Mouse (Mus musculus): ENCODE measurements around the gene Sugp1. TPM values are rescaled to one million over a fixed set of nuclear protein-coding genes. Genes with fewer than 3 reads are reported as not detected.
A peak's percentile ranks its signal among the peaks of the same experiment; 100 is the strongest.

The Sugp1 gene
- polyA plus RNA-seq, 1 experiment = 34.5 TPM

- H3K36me3 ChIP-seq (ENCODE audit: control insufficient read depth, insufficient read depth, low read length) = no peaks in the 10 kb centered on the region
- TF ChIP-seq POLR2A (IDR thresholded peaks at IDR 0.05; ENCODE audit: control insufficient read depth, low read depth, low read length) (no peak), CTCF (IDR thresholded peaks at IDR 0.05; ENCODE audit: control insufficient read depth, insufficient read depth, insufficient replicate concordance, low read depth, low read length) (no peak)
- no peak overlapping the region for H3K27ac ChIP-seq (ENCODE audit: control insufficient read depth, insufficient read depth, low read depth, low read length)
- peaks cover 19% of the 10 kb centered on the region for H3K4me1 ChIP-seq (ENCODE audit: control insufficient read depth, insufficient read depth, low read length)
- H3K4me3 ChIP-seq (ENCODE audit: control insufficient read depth, low read depth, low read length) = no peak overlapping the region
- no peaks in the 10 kb centered on the region for H3K27me3 ChIP-seq (ENCODE audit: control insufficient read depth, insufficient read depth, low read length)
Observed at GRCm38 (mm10) chr8:70089296-70089960, 46.8 kb downstream of the Sugp1 start.

DNA sequence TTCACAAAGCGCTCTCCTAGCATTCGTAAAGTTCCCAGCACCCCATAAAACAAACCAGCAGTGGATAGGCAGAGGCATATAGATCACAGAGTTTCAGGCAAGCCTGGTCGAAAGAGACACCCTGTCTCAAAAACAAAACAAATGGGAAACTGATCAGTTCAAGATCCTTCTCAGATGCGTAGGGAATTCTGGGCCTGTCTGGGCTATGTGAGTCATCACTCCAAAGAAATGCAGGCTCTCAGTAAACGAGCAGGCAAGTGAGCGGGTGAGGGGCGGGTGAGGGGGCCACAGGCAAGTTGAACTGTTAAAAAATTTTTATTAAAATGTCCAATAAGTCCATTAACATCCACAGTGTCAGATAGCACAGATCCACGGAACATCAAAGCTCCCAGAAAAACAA lies 50.2 kb downstream of the Sugp1 start:
- TF ChIP-seq POLR2A (IDR thresholded peaks at IDR 0.05; ENCODE audit: control insufficient read depth, low read depth, low read length) = no peak
- no peak for TF ChIP-seq CTCF (IDR thresholded peaks at IDR 0.05; ENCODE audit: control insufficient read depth, insufficient read depth, insufficient replicate concordance, low read depth, low read length)
- H3K27me3 ChIP-seq (ENCODE audit: control insufficient read depth, insufficient read depth, low read length) = no peaks in the 10 kb centered on the region
- no peak overlapping the region for H3K27ac ChIP-seq (ENCODE audit: control insufficient read depth, insufficient read depth, low read depth, low read length)
- no peak overlapping the region for H3K4me3 ChIP-seq (ENCODE audit: control insufficient read depth, low read depth, low read length)
- no peaks in the 10 kb centered on the region for H3K36me3 ChIP-seq (ENCODE audit: control insufficient read depth, insufficient read depth, low read length)
- peaks cover 10% of the 10 kb centered on the region for H3K4me1 ChIP-seq (ENCODE audit: control insufficient read depth, insufficient read depth, low read length)

DNA sequence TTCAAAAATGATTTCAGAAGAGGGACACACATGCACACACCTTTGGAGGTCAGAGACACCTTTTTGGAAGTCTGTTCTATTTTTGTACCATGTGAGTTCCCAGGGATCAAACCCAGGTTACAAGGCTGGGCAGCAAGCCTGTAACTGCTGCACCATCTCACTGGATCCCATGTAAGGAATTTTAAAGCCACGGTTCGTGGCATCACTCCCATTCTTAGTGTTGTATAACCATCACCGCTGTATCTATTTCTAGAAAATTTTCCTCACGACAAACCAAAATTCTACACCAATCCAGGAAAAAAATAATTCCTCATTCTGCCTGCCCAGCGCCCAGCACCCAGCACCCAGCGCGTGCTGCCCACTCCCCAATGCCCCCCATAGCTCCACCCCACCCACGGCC lies 56.7 kb downstream of the Sugp1 start:
- Histone ChIP-seq H3K4me1 (ENCODE audit: control insufficient read depth, insufficient read depth, low read length) (no peaks in the 10 kb centered on the region), H3K27me3 (ENCODE audit: control insufficient read depth, insufficient read depth, low read length) (no peaks in the 10 kb centered on the region), H3K4me3 (ENCODE audit: control insufficient read depth, low read depth, low read length) (no peak overlapping the region), H3K36me3 (ENCODE audit: control insufficient read depth, insufficient read depth, low read length) (no peaks in the 10 kb centered on the region), H3K27ac (ENCODE audit: control insufficient read depth, insufficient read depth, low read depth, low read length) (no peak overlapping the region)
- TF ChIP-seq CTCF (IDR thresholded peaks at IDR 0.05; ENCODE audit: control insufficient read depth, insufficient read depth, insufficient replicate concordance, low read depth, low read length) (no peak), POLR2A (IDR thresholded peaks at IDR 0.05; ENCODE audit: control insufficient read depth, low read depth, low read length) (no peak)

DNA sequence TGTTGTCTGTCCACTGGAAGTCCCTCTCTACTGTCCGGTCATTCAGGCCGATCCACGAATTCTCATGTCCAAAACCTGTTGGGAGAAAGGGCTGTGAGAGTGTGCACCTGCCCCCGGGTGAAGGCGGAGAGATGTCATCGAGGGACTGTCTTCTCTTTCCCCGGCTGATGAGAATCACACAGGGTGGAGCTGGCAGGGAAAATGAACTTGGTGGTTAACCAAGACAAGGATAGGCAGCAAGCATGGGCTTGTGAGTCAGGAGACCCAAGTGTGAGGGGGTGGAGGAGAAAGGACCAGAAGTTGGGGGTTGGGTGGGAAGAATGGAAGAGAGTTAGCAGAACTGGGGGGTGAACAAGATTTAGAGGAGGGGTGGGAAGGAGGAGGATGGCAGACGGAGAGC lies 57.6 kb downstream of the Sugp1 start:
- no peaks in the 10 kb centered on the region for H3K36me3 ChIP-seq (ENCODE audit: control insufficient read depth, insufficient read depth, low read length)
- no peak overlapping the region for H3K4me3 ChIP-seq (ENCODE audit: control insufficient read depth, low read depth, low read length)
- no peak overlapping the region for H3K27ac ChIP-seq (ENCODE audit: control insufficient read depth, insufficient read depth, low read depth, low read length)
- TF ChIP-seq CTCF (IDR thresholded peaks at IDR 0.05; ENCODE audit: control insufficient read depth, insufficient read depth, insufficient replicate concordance, low read depth, low read length) (no peak), POLR2A (IDR thresholded peaks at IDR 0.05; ENCODE audit: control insufficient read depth, low read depth, low read length) (no peak)
- no peaks in the 10 kb centered on the region for H3K27me3 ChIP-seq (ENCODE audit: control insufficient read depth, insufficient read depth, low read length)
- no peaks in the 10 kb centered on the region for H3K4me1 ChIP-seq (ENCODE audit: control insufficient read depth, insufficient read depth, low read length)

DNA sequence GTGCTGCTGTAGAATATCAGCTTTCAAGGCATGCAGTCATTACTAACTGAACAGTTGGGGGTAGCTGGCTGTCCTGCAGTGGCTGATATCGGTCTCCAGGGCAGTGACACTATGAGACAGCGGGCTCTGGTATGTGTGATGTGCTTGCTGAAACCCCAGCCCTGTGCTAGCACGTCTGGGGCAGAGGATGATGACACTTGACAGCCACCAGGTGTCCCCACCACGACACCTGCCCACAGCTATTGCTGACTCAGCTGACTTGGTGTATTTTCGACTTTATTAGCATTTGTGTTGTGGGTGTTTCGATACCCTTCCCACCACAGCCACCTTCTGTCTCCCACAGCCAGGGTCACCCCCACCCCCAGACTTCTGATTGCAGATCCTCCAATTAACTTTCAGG lies 61.9 kb downstream of the Sugp1 start:
- Histone ChIP-seq H3K4me1 (ENCODE audit: control insufficient read depth, insufficient read depth, low read length) (no peaks in the 10 kb centered on the region), H3K36me3 (ENCODE audit: control insufficient read depth, insufficient read depth, low read length) (no peaks in the 10 kb centered on the region), H3K27ac (ENCODE audit: control insufficient read depth, insufficient read depth, low read depth, low read length) (no peak overlapping the region), H3K27me3 (ENCODE audit: control insufficient read depth, insufficient read depth, low read length) (no peaks in the 10 kb centered on the region), H3K4me3 (ENCODE audit: control insufficient read depth, low read depth, low read length) (no peak overlapping the region)
- TF ChIP-seq CTCF (IDR thresholded peaks at IDR 0.05; ENCODE audit: control insufficient read depth, insufficient read depth, insufficient replicate concordance, low read depth, low read length) (peak; percentile 43; the same call in 1 of the 2 replicates), POLR2A (IDR thresholded peaks at IDR 0.05; ENCODE audit: control insufficient read depth, low read depth, low read length) (no peak)

- Histone ChIP-seq H3K27me3 (ENCODE audit: control insufficient read depth, insufficient read depth, low read length) (no peaks in the 10 kb centered on the region), H3K27ac (ENCODE audit: control insufficient read depth, insufficient read depth, low read depth, low read length) (no peak overlapping the region), H3K4me1 (ENCODE audit: control insufficient read depth, insufficient read depth, low read length) (no peaks in the 10 kb centered on the region), H3K4me3 (ENCODE audit: control insufficient read depth, low read depth, low read length) (no peak overlapping the region), H3K36me3 (ENCODE audit: control insufficient read depth, insufficient read depth, low read length) (no peaks in the 10 kb centered on the region)
- TF ChIP-seq CTCF (IDR thresholded peaks at IDR 0.05; ENCODE audit: control insufficient read depth, insufficient read depth, insufficient replicate concordance, low read depth, low read length) = no peak
- no peak for TF ChIP-seq POLR2A (IDR thresholded peaks at IDR 0.05; ENCODE audit: control insufficient read depth, low read depth, low read length)
Observed at GRCm38 (mm10) chr8:70104922-70105321, 62.3 kb downstream of the Sugp1 start.

DNA sequence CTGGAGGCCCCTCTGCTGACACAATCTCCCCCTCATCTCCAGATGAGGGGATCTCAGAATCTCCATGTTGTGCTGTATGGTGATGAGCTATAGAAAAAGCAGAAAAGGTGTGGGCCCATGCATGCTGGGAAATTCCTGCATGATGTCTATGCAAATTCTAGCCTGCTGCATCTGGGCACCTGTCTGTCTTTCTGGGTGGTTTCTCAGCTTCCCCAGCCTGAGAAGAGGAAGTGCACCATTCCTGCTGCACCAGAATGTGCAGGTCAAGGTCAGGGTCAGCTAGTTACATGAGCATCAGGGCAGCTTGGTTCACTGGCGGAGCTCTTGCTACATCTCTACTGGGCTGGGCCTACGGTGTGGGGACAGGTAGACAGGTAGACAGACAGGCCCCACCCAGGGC lies 67.8 kb downstream of the Sugp1 start:
- no peak for TF ChIP-seq POLR2A (IDR thresholded peaks at IDR 0.05; ENCODE audit: control insufficient read depth, low read depth, low read length)
- no peak for TF ChIP-seq CTCF (IDR thresholded peaks at IDR 0.05; ENCODE audit: control insufficient read depth, insufficient read depth, insufficient replicate concordance, low read depth, low read length)
- Histone ChIP-seq H3K27me3 (ENCODE audit: control insufficient read depth, insufficient read depth, low read length) (no peaks in the 10 kb centered on the region; the same call in 1 of the 2 replicates), H3K4me1 (ENCODE audit: control insufficient read depth, insufficient read depth, low read length) (peaks cover 13% of the 10 kb centered on the region), H3K36me3 (ENCODE audit: control insufficient read depth, insufficient read depth, low read length) (no peaks in the 10 kb centered on the region), H3K4me3 (ENCODE audit: control insufficient read depth, low read depth, low read length) (no peak overlapping the region; the same call in 1 of the 2 replicates), H3K27ac (ENCODE audit: control insufficient read depth, insufficient read depth, low read depth, low read length) (no peak overlapping the region)
